Mouse (Mus musculus) kidney, adult 8-10 months (tissue): ENCODE measurements around the gene Rubcn.
A peak's percentile ranks its signal among the peaks of the same experiment; 100 is the strongest.
"Not testable (repeated sequence)": the region's sequence is repeated elsewhere in the genome, so short reads cannot be mapped to it uniquely, and the experiment has no call there.

ENCODE experiments used
- DNase-seq, 2 experiments: peaks; one replicate each; pipeline ENCODE4 v3.0.0; 2022

Rubcn gene

DNA sequence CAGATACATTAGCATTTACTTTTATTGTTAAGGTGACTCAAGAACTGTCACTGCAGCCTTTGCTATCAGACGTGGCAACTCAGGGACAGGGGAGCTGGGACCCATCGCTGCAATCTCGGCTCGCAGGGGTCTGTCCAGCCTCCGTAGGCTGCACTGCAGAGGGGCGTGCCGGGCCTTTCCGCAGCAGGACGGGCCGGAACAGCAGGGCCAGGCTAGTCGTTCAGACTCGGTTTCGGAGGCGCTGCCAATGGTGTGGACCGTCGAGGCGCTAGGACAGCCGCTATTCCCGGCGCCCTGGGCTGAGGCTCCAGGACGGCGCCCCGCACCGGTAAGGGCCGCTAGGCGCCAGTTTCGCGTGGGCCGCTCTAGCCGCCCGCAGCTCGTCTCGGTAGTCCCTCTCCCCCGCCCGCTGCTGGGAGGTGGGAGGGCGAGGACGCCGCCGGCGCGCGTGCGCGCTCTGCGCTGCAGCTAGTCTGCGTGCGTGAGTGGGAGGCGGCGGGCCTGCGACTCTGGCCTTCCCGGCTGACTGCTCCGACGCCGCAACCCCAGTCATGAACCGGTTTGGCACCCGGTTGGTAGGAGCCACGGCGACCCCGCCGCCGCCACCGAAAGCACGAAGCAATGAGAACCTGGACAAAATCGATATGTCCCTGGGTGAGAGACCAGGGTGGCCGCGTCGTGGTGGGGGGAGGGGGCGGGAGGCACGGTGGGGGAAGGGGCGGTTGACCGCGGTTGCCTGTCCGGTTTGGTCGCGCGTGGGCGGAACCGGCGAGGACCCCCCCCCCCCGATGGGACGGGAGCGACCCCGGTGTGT, at the start of gene Rubcn, which contains the start of gene Fyttd1:
Gene Rubcn (minus strand): TSS at position 424 of the 814 bp plus-strand sequence.
Gene Fyttd1 (plus strand): TSS at position 158 of the 814 bp plus-strand sequence.
- peak; percentile 95 for DNase-seq

DNA sequence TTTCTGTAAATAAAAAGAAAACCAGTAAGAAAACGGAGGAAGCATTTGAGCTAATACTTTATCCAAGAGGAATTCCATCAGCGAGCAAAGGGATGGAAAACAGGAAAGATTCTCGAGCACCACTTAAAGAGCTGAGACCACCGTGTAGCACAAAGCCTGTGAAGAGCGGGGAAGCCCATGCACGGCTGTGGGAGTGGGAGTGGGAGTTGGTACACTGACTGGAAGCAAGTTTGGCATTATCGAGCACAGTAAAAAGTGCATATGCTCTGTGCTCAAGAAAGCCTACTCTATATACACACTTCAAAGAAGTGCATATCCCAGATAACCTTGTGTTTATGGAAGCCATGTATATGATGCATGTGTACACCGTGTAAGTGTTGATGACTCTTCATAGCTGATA, 49.5 kb upstream of the Rubcn start:
- no peak for DNase-seq

DNA sequence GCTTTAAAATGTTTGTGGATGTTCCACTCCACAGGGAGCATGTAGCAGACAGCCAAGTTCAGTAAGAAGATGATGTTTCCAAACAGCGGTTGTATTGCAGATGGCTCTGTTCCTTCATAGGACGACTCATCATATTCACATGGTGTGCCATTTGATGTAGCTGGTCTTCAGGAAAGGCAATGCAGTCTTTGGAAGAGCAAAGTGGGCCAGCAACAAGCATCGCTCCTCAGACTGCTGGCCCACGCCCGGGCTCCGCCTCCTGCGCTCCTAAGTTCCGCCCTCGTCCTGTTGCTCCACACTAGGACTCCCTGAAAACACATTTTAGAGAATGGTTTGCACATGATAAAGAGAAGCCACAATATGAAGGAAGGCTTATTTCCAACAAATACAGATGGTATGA, 49.1 kb upstream of the Rubcn start:
- not testable (repeated sequence) for DNase-seq

DNA sequence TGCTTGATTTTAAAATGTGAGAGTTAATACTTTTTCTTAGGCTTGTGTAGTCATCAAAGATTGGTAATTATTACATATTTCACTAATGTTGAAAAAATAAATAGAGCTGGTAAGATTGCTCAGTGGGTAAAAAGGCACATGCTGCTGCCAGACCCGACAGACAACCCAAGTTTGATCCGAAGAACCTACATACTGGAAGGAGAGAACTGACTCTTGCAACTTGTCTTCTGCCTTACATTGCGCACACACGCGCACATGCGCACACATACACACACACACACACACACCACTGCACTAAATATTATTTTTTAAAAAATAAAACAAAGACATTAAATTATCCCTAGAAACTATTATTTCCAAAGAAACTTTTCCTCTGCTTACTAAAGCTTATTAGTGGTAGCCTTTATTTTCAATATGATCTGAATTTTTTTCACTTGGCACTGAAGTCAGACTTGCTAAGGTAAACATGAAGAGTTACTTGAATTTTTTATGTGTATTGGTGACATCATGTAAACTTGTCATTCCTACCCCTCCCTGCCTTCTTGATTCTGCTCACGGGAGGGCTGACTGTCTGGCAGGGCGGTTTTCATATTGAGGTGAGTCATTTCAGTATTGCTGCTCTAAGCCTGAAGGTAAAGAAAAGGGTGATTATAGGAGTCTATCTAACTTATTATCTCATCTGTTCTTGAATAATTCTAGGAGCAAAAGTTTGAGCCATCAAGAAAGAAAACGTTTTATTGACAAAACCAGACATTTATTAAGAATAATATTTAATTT, 37.9 kb upstream of the Rubcn start:
- no peak for DNase-seq

DNA sequence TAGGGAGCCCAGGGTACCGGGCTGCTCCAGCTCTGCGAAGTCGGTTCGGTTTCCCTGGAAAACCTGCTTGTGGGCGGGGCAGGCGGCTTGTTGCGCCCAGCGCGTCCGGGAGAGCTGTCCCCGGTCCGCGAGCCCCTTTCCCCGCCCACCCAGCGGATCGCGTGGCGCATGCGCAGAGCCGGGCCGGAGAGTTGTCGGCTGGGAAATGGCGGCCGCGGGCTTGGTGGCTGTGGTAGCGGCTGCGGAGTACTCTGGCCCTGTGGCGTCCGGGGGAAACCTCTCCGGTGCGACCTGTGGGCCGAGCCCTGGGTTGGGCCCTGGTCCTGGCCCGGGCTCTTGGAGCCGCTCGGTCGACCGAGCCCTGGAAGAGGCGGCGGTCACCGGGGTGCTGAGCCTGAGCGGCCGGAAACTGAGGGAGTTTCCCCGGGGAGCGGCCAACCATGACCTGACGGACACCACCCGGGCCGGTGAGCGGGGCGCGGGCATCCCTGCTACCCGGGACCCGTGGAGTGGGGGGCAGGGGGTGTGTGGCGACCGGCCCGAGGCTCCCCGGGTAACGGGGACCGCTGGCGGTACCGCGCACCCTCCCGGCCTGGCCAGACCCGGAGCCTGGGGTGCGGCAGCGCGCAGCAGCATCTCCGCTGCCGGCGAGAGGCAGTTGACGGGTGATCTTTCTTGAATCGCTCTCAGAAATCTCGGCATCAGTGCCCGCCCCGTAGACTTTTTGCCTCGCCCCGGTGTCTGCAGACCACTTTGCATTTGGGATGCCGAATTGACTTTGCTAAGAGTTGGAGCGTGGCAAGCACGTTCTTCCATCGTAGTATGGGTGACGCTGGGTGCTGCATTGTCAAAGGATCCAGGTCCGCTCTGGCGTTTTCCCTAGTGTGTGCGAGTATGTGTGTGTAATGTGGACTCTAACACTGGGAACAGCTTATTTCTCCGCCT, 36.6 kb upstream of the Rubcn start, which contains the start of gene Lrch3:
Gene Lrch3 (plus strand): TSS at position 164 of the 945 bp plus-strand sequence.
- DNase-seq, result peak; percentile 91 to 93

DNA sequence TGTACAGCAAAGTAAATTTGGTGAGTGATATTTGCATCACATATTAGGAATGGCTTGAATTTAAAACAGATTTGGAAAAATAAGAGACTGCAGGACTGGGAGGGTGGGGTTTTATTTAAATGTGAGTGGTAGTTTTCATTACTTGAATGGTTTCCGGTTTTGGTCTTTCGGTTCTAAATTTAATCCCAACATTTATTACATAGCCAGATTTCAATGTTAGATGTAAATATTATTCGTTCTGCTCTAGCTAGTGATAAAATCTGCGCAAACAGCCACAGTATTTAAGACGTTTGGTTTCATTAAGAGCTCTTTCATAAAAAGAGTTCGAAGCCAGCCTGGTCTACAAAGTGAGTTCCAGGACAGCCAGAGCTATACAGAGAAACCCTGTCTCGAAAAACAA, 35.6 kb upstream of the Rubcn start:
- no peak for DNase-seq

DNA sequence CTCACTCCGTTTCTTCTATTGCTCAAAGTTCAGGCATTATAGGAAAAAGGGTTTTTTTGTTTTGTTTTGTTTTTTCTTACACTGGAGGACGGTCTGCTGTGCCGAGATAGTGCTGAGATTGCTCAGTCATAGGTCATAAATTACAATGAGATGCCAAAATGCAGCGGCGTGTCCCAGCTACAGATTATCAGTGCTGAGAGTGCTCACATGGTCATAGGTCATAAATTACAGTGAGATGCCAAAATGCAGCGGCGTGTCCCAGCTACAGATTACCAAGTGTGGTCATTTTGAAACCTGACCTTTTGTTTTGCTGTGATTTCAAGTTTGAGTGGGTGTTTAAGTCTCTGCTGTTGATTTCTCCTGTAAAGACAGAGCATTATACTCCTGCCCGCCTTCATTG, 29.2 kb upstream of the Rubcn start:
- DNase-seq, result peak; percentile 24 to 25

DNA sequence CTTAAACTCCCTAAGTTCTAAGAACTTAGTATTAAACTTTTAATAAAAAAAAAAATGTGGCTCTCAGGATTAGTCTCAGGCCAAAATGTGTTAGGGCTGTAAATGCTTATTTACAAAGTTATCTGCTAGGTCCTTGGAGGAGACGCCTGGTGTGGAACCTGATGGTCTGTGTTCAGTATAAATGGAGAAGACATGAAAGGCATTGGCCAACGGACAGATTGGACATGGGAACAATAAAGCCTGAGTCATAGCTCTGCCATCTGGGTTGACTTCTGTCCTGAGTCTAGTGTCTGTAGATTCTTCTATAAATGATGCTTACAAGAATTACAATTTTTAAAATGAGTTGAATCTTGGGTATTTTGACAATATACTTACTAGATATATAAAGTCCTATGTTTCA, 28.6 kb upstream of the Rubcn start:
- DNase-seq, result no peak

DNA sequence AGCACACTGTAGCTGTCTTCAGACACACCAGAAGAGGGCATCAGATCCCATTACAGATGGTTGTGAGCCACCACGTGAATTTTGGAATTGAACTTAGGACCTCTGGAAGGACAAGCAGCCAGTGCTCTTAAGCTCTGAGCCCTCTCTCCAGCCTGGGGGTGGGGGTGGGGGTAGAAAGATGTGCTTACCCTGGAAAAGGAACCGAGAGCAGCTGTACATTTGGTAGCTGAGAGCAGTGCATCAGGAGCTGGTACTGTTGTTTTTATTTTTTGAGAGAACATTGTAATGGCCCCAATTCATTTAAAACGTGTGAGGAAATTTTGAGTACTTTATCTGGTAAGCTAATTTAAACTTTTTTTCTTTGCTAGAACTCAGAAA, 24.5 kb upstream of the Rubcn start:
- DNase-seq, result no peak

DNA sequence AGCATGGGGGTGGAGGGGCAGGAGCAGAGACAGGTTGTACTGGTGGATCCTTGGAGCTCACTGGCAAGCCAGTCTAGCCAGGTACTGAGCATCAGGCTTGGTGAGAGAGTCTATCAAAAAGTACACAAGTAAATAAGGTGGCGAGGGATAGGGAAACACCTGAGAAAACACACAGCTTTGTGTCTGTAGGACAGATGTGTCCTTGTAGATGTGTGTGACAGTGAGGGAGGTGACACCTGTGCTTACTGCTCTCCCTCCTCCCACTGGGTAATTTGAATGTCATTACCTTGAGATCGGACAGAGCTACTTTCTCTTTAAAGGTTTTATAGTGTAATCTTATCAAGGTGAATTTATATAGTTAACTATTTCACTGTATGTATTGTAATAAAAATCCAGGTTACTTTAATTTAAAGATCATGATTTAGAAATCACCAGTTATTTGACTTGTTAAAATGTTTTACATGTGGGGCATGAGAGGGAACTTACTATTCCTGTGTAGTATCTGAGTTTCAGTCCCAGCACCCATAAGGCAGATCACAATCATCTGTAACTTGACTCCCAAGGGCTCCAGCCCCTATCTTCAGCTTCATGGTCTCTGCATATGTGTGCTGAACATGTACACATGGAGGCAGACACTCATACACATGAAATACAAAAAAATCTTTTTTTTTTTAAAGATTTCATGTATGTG, 23.9 kb upstream of the Rubcn start:
- DNase-seq, result no peak

DNA sequence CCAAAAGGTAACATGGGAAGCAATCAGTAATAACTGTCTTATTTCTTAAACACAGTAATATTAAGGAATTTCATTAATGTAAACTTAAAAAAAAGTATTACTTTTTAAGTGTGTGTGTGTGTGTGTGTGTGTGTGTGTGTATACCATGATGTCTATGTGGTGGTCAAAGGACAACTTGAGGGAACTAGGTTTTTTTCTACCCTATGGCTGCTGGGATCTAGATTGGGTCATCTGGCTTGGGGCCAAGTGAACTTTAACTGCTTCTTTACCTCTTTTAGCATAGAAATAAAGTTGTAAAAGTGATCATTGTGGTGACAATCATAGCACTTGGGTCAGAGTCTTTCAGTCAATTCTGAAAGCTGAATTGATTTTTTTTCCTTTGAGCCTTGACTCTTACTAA, 18.6 kb upstream of the Rubcn start:
- no peak for DNase-seq

DNA sequence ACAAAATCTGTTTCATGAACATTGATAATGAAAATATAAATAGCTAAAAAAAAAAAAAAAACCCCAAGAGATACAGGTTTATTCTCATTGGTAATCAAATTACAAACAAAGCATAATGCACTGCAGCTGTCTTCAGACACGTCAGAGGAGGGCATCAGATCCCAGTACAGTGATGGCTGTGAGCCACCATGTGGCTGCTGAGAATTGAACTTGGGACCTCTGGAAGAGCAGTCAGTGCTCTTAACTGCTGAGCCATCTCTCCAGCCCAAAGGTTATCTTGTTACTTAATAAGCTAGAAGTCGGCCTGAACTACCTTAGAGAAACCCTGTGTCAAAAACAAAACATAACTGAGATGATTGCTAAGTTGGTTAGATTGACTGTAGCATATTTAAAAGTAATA, 12.3 kb upstream of the Rubcn start:
- peak in 1 of 2 experiments; percentile 50 for DNase-seq

DNA sequence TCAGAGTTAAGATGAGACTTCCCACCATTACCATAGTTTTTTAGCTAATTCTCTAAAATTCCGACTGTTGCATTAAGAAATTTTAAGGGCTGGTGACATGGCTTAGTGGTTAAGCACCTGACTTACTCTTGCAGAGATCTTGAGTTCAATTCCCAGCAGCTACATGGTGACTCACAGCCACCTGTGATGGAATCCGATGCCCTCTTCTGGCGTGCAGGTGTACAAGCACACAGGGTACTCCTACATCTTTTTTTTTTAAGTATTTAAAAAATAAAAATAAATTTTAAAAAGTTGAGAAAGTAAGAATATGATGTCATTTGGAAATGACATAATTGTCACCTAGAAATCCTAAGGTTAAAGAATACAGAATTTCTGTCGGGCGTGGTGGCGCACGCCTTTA, 10.4 kb upstream of the Rubcn start:
- DNase-seq, result no peak

DNA sequence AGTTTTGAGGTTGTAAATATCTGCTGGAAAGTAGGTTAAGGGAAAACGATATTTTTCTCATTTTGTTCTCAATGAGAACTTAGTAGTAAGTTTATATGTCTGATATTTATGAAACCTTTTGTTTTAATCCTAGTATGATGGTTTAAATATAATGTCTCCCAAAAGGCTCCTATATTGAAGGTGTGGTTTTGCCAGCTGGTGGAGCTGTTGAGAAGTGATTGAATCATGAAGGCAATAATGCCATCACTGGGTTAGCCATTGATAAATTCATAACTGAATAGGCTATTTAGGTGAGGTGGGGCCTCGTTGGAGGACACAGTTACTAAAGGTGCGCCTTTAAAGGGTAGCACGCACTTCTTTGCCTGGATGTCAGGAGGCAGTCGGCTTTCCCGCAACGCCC, 4.0 kb upstream of the Rubcn start:
- no peak for DNase-seq

DNA sequence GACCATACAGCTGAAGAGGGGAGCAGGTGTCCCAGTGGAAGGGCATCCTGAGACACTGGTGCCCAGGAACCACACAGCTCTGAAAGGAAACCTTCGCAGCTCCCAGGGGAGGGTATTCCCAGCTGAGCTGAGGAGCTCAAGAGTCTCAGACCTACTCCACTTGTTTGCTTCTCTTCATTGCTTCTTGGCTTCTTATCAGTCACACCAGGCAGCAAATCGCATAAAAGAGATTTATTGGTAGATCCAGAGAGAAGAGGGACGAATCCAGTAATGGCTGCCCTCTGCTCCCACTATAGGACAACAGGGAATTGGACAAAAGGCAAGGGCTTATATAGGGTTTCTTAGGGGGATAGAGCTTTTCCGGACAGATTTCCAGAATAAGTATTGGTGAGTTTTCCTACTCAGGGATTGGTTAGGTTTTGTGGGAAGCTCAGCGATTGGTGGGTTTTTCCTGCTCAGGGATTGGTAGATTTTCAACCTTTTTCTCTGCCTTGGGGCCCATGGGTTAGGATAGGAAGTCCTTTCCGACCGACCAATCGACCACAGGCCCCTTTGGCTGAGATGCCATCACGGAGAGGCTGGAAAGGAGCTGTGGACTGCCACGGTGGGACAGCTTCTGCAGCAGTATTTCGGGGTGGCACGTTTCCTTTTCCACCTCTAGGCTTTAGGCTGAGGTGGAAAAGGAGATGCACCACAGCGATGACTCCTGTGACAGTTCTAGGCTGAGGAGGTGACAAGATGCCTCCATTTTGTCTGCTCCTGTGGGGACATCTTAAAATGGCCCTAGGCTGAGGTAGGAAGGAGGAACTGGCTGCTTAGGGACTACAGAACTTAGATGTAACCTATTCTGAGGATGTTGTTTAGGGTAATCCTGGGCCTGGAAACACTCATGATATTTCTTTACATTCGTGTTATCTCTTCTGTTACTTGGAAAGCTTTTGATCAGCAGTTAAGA, 1.7 kb upstream of the Rubcn start:
- DNase-seq, result no peak

DNA sequence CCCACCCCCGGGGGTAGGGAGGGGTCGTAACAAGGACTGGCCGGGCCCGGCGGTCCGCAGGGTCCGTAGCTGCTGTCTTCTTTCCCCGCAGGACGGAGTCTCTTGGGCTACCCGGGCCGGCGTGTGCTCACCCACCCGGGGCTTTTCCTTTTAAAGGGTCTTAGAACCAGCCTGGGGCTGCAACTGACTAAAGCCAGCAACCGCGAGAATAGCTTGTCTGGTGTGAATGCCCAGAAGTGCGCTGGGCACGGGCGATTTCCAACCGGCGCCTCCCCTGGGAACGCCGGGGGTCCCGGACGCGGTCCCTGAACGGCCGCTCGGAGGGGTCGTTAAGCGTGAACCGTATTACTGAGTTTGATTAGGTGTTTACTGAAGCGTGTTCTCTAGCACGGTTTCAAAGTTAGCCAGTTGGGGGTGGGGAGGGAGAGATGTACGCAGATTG, 612 bp upstream of the Rubcn start:
- DNase-seq, result peak in 1 of 2 experiments; percentile 18

DNA sequence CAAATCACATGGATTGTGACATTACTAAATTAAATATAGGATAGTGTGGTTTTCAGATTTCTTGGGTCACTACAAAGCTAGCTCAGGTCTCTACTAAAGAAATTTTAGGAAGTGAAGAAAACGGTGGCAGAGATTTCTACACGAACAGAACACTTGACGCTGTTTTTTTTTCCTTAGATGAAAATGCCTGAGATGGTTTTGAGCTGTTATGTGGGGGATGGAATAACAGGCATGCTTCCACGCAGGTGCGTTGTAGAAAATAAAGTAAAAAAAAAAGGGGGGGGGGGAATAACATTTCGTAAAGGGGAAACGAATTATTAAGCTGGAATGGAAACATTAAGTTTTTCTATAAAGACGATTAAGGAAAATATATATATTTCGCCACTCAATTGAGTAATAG, 735 bp downstream of the Rubcn start:
- DNase-seq, result no peak

DNA sequence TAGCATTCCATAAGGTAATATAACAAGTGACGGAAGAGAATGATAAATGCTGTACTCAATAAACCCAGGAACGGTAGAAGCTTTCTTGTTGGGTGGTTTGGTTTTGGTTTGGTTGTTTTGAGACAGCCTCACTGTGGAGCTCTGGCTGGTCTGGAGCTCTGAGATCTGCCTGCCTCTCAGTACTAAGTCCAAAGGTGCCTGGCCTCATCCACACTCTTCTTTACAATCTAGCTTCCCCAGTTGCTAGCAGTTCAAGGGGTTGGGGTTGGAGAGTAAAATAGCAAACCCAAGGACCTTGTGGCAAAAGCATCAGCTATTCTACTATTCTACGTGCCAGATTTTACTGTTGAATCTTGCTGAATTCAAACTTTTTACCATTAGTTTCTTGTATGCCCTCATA, 1.7 kb downstream of the Rubcn start:
- peak; percentile 38 to 50 for DNase-seq

DNA sequence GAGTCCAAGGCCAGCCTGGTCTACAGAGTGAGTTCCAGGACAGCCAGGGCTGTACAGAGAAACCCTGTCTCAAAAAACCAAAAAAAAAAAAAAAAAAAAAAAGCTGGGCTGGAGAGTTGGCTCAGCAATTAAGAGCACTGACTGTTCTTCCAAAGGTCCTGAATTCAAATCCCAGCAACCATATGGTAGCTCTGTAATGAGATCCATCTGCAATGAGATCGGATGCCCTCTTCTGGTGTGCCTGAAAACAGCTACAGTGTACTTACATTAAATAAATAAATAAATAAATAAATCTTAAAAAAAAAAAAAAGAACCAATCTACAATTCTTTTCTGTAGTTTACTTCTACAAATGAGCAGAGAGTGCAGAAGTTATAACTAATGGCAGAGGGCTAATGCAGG, 2.3 kb downstream of the Rubcn start:
- DNase-seq, result not testable (repeated sequence)

DNA sequence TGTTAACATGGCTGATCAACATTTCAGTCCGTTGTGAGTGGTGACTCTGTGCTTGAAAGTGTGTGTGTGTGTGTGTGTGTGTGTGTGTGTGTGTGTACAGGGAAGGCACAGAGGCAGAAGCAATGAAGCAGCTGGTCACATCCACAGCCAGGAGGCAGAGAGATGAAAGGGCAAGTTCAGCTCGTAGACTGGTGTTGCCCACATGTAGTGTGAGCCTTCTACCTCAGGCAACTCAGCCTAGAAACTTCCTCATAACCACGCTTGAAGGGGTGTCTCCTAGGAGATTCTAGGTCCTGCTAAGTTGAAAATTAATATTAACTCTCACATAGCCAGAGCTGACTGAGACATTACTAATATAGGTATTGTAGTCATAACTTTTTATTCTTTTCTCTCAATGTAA, 4.2 kb downstream of the Rubcn start:
- DNase-seq, result peak in 1 of 2 experiments; percentile 23

DNA sequence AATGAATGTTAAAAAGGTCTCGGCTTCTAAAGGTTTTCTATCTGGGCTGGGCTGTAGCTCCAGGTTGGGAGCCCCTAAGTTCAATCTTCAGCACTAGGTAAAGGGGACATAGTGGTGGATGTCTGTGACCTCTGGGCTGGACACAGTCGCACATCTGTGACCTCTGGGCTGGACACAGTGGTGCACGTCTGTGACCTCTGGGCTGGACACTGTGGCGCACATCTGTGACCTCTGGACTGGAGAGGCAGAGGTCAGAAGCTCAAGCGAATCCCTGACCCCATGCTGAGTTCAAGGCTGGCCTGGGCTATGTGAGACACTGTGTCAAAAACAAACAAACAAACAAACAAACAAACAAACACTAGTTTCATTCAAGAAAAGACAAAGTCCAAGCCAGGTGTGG, 7.3 kb downstream of the Rubcn start:
- no peak for DNase-seq
